Mouse (Mus musculus) C2C12 (cell line): ENCODE measurements around the gene Vcpkmt.

Experiments
- CTCF ChIP-seq: IDR thresholded peaks from one replicate; pipeline ENCODE4 v1.5.1; 2011; ENCODE audit not compliant: control insufficient read depth, insufficient read depth, insufficient read length
- FOSL1 ChIP-seq: IDR thresholded peaks from one replicate; pipeline ENCODE4 v1.8.0; 2011; ENCODE audit warnings: mild to moderate bottlenecking, low read length; ENCODE audit not compliant: poor library complexity, insufficient read depth, severe bottlenecking
- MAX ChIP-seq: IDR thresholded peaks from one replicate; pipeline ENCODE4 v1.6.1; 2011; ENCODE audit warnings: mild to moderate bottlenecking, control low read depth
- MYOD1 ChIP-seq: IDR thresholded peaks from one replicate; pipeline ENCODE4 v1.6.1; 2011; ENCODE audit warnings: low read depth; ENCODE audit not compliant: control insufficient read depth, insufficient read length
- MYOG ChIP-seq: IDR thresholded peaks from one replicate; pipeline ENCODE4 v1.6.1; 2011; ENCODE audit not compliant: control insufficient read depth, insufficient read length; ENCODE audit errors: extremely low read depth

GRCm38 (mm10) chr12:69604367-69604766, 21.5 kb upstream of the Vcpkmt start:
- TF ChIP-seq FOSL1 (no peak), MYOD1 (no peak), CTCF (no peak), MAX (no peak), MYOG (no peak)
